Mouse (Mus musculus) heart, adult 2 months (tissue): Measurements from ENCODE around the gene Dmbt1. TPM values are rescaled to one million over a fixed set of nuclear protein-coding genes. Genes with fewer than 3 reads are reported as not detected.
"Not testable (repeated sequence)": the region's sequence is repeated elsewhere in the genome, so short reads cannot be mapped to it uniquely, and the experiment has no call there.

Source experiments
- DNase-seq, 2 experiments: peaks; one replicate each; pipeline ENCODE4 v3.0.0; 2021
- H3K27ac ChIP-seq: fragments of 200-600 bp; 2 replicates; pipeline ENCODE4 v1.8.1; 2022
- H3K27me3 ChIP-seq: fragments of 200-500 bp; 2 replicates; pipeline ENCODE4 v1.6.1; 2012; ENCODE audit warnings: mild to moderate bottlenecking, low read length, inconsistent platforms, mixed read lengths; ENCODE audit not compliant: control insufficient read depth, insufficient read depth
- H3K36me3 ChIP-seq: fragments of 200-500 bp; 2 replicates; pipeline ENCODE4 v1.6.1; 2012; ENCODE audit warnings: low read length, inconsistent platforms; ENCODE audit not compliant: control insufficient read depth, insufficient read depth
- H3K4me1 ChIP-seq: fragments of 200-500 bp; 2 replicates; pipeline ENCODE4 v1.6.1; 2011; ENCODE audit warnings: low read length; ENCODE audit not compliant: control insufficient read depth, insufficient read depth
- H3K4me3 ChIP-seq: fragments of 200-600 bp; 2 replicates; pipeline ENCODE4 v1.8.1; 2022
- H3K79me2 ChIP-seq: fragments of 200-500 bp; replicated peaks from 2 replicates; pipeline ENCODE4 v1.6.1; 2012; ENCODE audit warnings: mild to moderate bottlenecking, inconsistent platforms, low read length, moderate library complexity, mixed read lengths; ENCODE audit not compliant: control insufficient read depth, insufficient read depth
- H3K9ac ChIP-seq: fragments of 200-500 bp; 2 replicates; pipeline ENCODE4 v1.6.1; 2012; ENCODE audit warnings: low read depth, mild to moderate bottlenecking, control low read depth, inconsistent platforms, low read length, mixed read lengths
- CTCF ChIP-seq: fragments of 200-600 bp; IDR thresholded peaks from 2 replicates; pipeline ENCODE4 v1.8.1; 2022; ENCODE audit warnings: antibody characterized with exemption, mild to moderate bottlenecking, moderate library complexity
- EP300 ChIP-seq: fragments of 200-500 bp; IDR thresholded peaks from 2 replicates; pipeline ENCODE4 v1.6.1; 2011; ENCODE audit warnings: low read depth, low read length, control low read depth; ENCODE audit not compliant: insufficient read depth
- POLR2A ChIP-seq: fragments of 200-500 bp; IDR thresholded peaks from 2 replicates; pipeline ENCODE4 v1.6.1; 2011; ENCODE audit warnings: mild to moderate bottlenecking, low read depth, low read length, control low read depth; ENCODE audit not compliant: insufficient read depth
- WGBS: fragments of 180-500 bp; shearing (Covaris S2); methylation state at CpG from one replicate; pipeline ENCODE4 v1.1.7; 2018; 5-methylcytosine and 5-hydroxymethylcytosine counted together
- intact Hi-C: fragments of 180-260 bp; cut with DNase I; formaldehyde crosslinking; loops from one replicate; pipeline ENCODE4 v1.15.1; 2025
- polyA plus RNA-seq: library from polyadenylated mRNA; depleted of rRNA; stranded (reverse); fragments of >200 nt; gene quantifications from 2 replicates; pipeline ENCODE4 v1.2.3, GENCODE M21; 2012
- total RNA-seq, 2 experiments: library from RNA; stranded (reverse); gene quantifications; 2 replicates each; pipeline ENCODE4 v1.2.3; 2021

The Dmbt1 gene
- total and polyA plus RNA-seq, 3 experiments: 0.04 TPM; not detected in 2

- intact Hi-C loops: loop anchor here (5.0 kb wide), 1 partner anchor 39 kb away; no protein-coding TSS in a partner anchor
- no peaks in the 10 kb centered on the region for H3K27me3 ChIP-seq
- TF ChIP-seq EP300 (no peak), POLR2A (no peak), CTCF (no peak)
- no peaks in the 10 kb centered on the region for H3K4me1 ChIP-seq
- no peaks in the 10 kb centered on the region for H3K79me2 ChIP-seq
- H3K36me3 ChIP-seq: no peaks in the 10 kb centered on the region
- WGBS: 59% methylated on average over 3 of the region's 3 CpGs
- H3K27ac ChIP-seq: no peak overlapping the region
- DNase-seq: no peak
- no peak overlapping the region for H3K9ac ChIP-seq
- no peak overlapping the region for H3K4me3 ChIP-seq
These were observed 4.5 kb downstream of the Dmbt1 start for GRCm38 (mm10) chr7:131036396-131036795.

- H3K9ac ChIP-seq: no peak overlapping the region
- H3K79me2 ChIP-seq: no peaks in the 10 kb centered on the region
- H3K4me1 ChIP-seq: no peaks in the 10 kb centered on the region
- WGBS: 47% methylated on average over 2 of the region's 2 CpGs
- intact Hi-C loops: loop anchor here (5.0 kb wide), 1 partner anchor 40 kb away; no protein-coding TSS in a partner anchor
- H3K27ac ChIP-seq: no peak overlapping the region
- H3K36me3 ChIP-seq: no peaks in the 10 kb centered on the region
- no peaks in the 10 kb centered on the region for H3K27me3 ChIP-seq
- H3K4me3 ChIP-seq: no peak overlapping the region
- no peak for TF ChIP-seq EP300
- TF ChIP-seq CTCF: no peak
- no peak for TF ChIP-seq POLR2A
- no peak for DNase-seq
These were observed 5.2 kb downstream of the Dmbt1 start for GRCm38 (mm10) chr7:131037083-131037482.

DNA sequence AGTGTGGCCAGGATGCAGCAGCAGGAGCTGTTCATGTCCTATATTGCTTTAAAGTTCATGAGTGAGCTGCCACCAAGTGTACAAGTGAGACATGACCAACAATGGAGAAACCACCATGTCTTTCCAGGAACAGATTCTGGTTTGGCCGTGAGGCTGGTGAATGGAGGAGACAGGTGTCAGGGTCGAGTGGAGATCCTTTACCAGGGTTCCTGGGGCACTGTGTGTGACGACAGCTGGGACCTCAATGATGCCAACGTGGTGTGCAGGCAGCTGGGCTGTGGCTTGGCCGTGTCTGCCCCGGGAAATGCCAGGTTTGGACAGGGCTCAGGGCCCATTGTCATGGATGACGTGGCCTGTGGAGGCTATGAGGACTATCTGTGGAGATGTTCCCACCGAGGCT, 8.9 kb downstream of the Dmbt1 start:
- H3K27me3 ChIP-seq, H3K4me1 ChIP-seq, H3K4me3 ChIP-seq, H3K27ac ChIP-seq, DNase-seq, H3K36me3 ChIP-seq, H3K79me2 ChIP-seq, H3K9ac ChIP-seq: not testable (repeated sequence)
- WGBS: 78% methylated on average over 8 of the region's 8 CpGs
- intact Hi-C loops: loop anchor here (5.0 to 10.0 kb wide), 3 partner anchors 126 to 268 kb away; partner anchors contain the start of gene Btbd16

GRCm38 (mm10) chr7:131042657-131043056, 10.8 kb downstream of the Dmbt1 start:
- H3K36me3 ChIP-seq: no peaks in the 10 kb centered on the region
- intact Hi-C loops: loop anchor here (5.0 to 10.0 kb wide), 3 partner anchors 128 to 270 kb away; partner anchors contain the start of gene Btbd16
- no peaks in the 10 kb centered on the region for H3K79me2 ChIP-seq
- 61% methylated on average over 1 of the region's 1 CpGs for WGBS
- no peak overlapping the region for H3K27ac ChIP-seq
- H3K4me1 ChIP-seq: no peaks in the 10 kb centered on the region
- H3K9ac ChIP-seq: no peak overlapping the region
- no peaks in the 10 kb centered on the region for H3K27me3 ChIP-seq
- DNase-seq: no peak
- H3K4me3 ChIP-seq: no peak overlapping the region
- TF ChIP-seq CTCF (peak; percentile 65), EP300 (no peak)

DNA sequence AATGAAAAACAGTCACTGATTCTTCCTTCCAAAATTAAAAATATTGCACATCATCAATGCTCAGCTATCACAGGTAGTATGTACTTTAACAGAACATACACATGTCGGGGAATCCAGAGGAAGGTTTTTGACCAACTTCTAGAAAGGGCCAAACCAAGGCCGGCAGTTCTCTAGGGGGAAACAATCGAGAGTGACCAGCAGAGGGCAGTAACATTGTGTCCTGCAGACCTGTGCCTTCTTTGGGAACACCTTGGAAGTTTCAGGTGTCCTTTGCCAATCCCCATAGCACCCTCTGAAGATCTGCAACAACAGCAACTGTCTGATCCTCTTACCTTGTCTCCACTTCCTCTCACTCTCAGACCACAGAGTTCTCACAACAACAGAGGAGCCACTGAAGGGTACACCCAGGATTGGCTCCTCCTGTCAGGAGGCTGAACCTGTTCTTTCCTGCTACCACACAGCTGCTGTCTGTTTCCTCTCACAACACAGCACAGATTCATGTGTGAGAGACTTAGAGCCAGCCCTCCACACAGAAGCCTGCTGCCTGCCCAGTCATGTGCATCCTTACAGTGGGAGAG, 13.5 kb downstream of the Dmbt1 start:
- H3K4me1 ChIP-seq, H3K9ac ChIP-seq, H3K27ac ChIP-seq, H3K27me3 ChIP-seq, DNase-seq, H3K4me3 ChIP-seq, H3K36me3 ChIP-seq, H3K79me2 ChIP-seq: not testable (repeated sequence)
- TF ChIP-seq CTCF: peak; percentile 51
- WGBS: 36% methylated on average over 3 of the region's 3 CpGs
- intact Hi-C loops: loop anchor here (10.0 kb wide), 1 partner anchor 131 kb away; no protein-coding TSS in a partner anchor

- intact Hi-C loops: loop anchor here (10.0 kb wide), 1 partner anchor 135 kb away; no protein-coding TSS in a partner anchor
- H3K4me1 ChIP-seq, DNase-seq, H3K9ac ChIP-seq, H3K79me2 ChIP-seq, H3K27ac ChIP-seq, H3K36me3 ChIP-seq, H3K4me3 ChIP-seq, H3K27me3 ChIP-seq: not testable (repeated sequence)
- WGBS: 80% methylated on average over 8 of the region's 8 CpGs
These were observed 18.0 kb downstream of the Dmbt1 start for GRCm38 (mm10) chr7:131049829-131050228.
